Mouse (Mus musculus): ENCODE data around the gene Abl1. TPM values are rescaled to one million over a fixed set of nuclear protein-coding genes. Genes with fewer than 3 reads are reported as not detected.
A peak's percentile ranks its signal among the peaks of the same experiment; 100 is the strongest.
"Not testable (repeated sequence)": the region's sequence is repeated elsewhere in the genome, so short reads cannot be mapped to it uniquely, and the experiment has no call there.

Abl1 gene
- polyA plus RNA-seq, 1 experiment from 2014 or later = 40.9 TPM

DNA sequence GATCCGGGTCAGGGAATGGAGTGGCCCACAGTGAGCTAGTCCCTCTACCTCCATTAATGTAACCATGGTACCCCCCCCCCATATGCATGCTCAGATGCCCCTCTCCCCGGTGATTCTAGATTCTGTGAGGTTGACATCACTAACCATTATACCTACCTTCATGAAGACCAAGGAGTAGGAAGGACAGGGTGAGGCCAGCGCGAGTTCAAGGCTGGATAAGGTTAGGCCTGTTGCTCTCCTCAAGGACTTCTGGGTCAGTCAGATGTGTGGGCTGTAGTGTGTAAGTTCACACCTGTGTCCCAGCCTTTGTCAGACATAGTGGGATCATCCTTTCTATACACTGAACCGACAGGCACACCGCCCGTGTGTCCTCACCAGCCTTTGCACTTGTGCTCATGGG lies 31.8 kb upstream of the Abl1 start:
- 80% methylated on average over 7 of the region's 7 CpGs for whole genome bisulfite sequencing
- H3K27me3 ChIP-seq = peaks cover 55% of the 10 kb centered on the region
- no peaks in the 10 kb centered on the region for H3K36me3 ChIP-seq
- H3K9ac ChIP-seq = no peak overlapping the region
- H3K4me3 ChIP-seq (replicated peaks) = no peak overlapping the region
- H3K4me1 ChIP-seq = peaks cover 17% of the 10 kb centered on the region
- H3K27ac ChIP-seq (replicated peaks) = no peak overlapping the region
- H3K9me3 ChIP-seq (replicated peaks) = 0 out of 2 replicates have a peak, but pooled peaks cover 6% of the 10 kb centered on the region
- ATAC-seq (ENCODE audit: insufficient number of reproducible peaks, low FRiP score, low TSS enrichment, low read depth) = no peak
- H3K4me2 ChIP-seq (replicated peaks) = no peak overlapping the region

GRCm38 (mm10) chr2:31662939-31663803 lies 25.0 kb upstream of the Abl1 start:
- no peaks in the 10 kb centered on the region for H3K4me1 ChIP-seq
- H3K4me3 ChIP-seq (replicated peaks) = no peak overlapping the region
- H3K9ac ChIP-seq = no peak overlapping the region
- H3K27ac ChIP-seq (replicated peaks) = no peak overlapping the region
- 0 out of 2 replicates have a peak, but pooled peaks cover 6% of the 10 kb centered on the region for H3K9me3 ChIP-seq (replicated peaks)
- no peak overlapping the region for H3K4me2 ChIP-seq (replicated peaks)
- no peaks in the 10 kb centered on the region for H3K36me3 ChIP-seq
- 60% methylated on average over 8 of the region's 8 CpGs for WGBS
- H3K27me3 ChIP-seq = 0 out of 2 replicates have a peak, but pooled peaks cover 3% of the 10 kb centered on the region
- no peak for ATAC-seq (ENCODE audit: insufficient number of reproducible peaks, low FRiP score, low TSS enrichment, low read depth)

- Histone ChIP-seq H3K27ac (replicated peaks) (no peak overlapping the region), H3K36me3 (no peaks in the 10 kb centered on the region), H3K4me3 (replicated peaks) (no peak overlapping the region), H3K27me3 (0 out of 2 replicates have a peak, but pooled peaks cover 3% of the 10 kb centered on the region), H3K9ac (no peak overlapping the region), H3K4me1 (no peaks in the 10 kb centered on the region), H3K9me3 (replicated peaks) (0 out of 2 replicates have a peak, but pooled peaks cover 6% of the 10 kb centered on the region), H3K4me2 (replicated peaks) (no peak overlapping the region)
- WGBS = 94% methylated on average over 1 of the region's 1 CpGs
- no peak for ATAC-seq (ENCODE audit: insufficient number of reproducible peaks, low FRiP score, low TSS enrichment, low read depth)
Measured at GRCm38 (mm10) chr2:31663804-31664180, 24.4 kb upstream of the Abl1 start.

DNA sequence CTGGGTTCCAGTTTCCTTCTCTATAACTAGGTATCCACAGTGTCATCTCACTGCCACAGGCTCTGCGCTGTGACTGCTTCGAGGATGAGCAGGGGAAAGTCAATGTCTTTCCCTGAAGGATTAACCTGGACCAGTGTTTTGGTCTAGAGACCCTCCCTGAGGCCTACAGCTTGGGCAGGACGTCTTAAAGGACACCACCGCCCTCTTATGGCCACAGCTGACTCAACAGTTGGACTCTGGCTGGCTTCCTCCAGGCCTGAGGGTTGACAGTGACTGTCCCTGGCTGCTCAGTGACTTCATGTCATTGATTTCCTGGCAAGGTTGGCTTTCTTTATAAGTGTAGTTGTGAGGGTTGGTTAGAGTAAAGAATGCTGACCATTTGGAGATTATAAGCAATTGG lies 20.8 kb upstream of the Abl1 start:
- Histone ChIP-seq H3K27ac (replicated peaks) (no peak overlapping the region), H3K27me3 (0 out of 2 replicates have a peak, but pooled peaks cover 3% of the 10 kb centered on the region), H3K36me3 (no peaks in the 10 kb centered on the region), H3K4me3 (replicated peaks) (no peak overlapping the region), H3K4me1 (peaks cover 7% of the 10 kb centered on the region), H3K9ac (no peak overlapping the region), H3K4me2 (replicated peaks) (no peak overlapping the region), H3K9me3 (replicated peaks) (no peaks in the 10 kb centered on the region)
- 24% methylated on average over 4 of the region's 4 CpGs for WGBS
- no peak for ATAC-seq (ENCODE audit: insufficient number of reproducible peaks, low FRiP score, low TSS enrichment, low read depth)

DNA sequence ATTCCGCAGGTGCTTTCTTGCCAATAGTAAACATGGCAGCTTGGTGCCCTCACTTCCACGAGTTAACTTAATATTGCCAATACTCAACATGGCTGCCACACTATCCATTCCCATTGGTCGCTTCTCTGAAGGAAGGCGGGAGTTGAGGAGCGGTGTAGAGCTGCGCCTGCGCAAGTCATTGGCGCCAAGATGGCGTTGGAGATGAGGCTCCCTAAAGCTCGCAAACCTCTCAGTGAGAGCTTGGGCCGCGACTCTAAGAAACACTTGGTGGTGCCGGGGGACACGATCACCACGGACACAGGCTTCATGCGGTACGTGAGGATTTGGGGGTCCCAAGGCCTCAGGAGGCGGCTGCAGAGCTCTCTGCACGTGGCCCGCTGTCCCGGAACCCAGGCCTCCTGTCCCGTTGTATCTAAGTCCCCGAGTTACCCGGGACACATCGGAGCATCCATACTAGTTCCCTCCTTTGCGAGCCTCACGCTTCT lies 17.6 kb upstream of the Abl1 start, which contains the start of gene Exosc2:
Exosc2 (plus strand) TSS at position 165 of the 485 bp plus-strand sequence.
- Histone ChIP-seq H3K4me3 (replicated peaks) (peak within 1 kb of the TSS; percentile 85), H3K27me3 (no peaks in the 10 kb centered on the region), H3K36me3 (peaks cover 24% of the 10 kb centered on the region), H3K4me1 (peaks cover 11% of the 10 kb centered on the region), H3K9ac (peak within 1 kb of the TSS; percentile 72), H3K27ac (replicated peaks) (peak within 1 kb of the TSS; percentile 87), H3K9me3 (replicated peaks) (no peaks in the 10 kb centered on the region), H3K4me2 (replicated peaks) (peak within 1 kb of the TSS; percentile 58)
- ATAC-seq (ENCODE audit: insufficient number of reproducible peaks, low FRiP score, low TSS enrichment, low read depth) = peak; percentile 96
- under 1% methylated on average over 27 of the region's 27 CpGs for WGBS

DNA sequence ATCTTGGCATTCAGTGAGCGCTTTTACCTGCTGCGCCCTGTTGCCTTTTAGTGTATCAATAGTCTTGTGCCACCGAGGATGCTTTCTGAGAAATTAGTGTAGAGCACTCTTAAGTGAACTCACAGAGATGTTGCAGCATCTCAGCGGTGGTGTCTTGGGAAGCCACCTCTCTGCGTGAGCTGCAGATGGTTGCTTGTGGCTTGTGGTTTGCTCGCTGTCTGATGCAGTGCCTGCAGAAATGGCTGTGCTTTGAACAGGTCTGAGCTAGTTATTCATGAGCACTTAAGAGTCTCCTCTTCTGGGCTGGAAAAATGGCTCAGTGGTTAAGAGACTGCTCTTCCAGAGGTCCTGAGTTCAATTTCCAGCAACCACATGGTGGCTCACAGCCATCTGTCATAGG lies 9.5 kb upstream of the Abl1 start:
- H3K4me3 ChIP-seq (replicated peaks) = no peak overlapping the region
- H3K27me3 ChIP-seq = no peaks in the 10 kb centered on the region
- H3K9me3 ChIP-seq (replicated peaks) = no peaks in the 10 kb centered on the region
- no peak overlapping the region for H3K27ac ChIP-seq (replicated peaks)
- no peaks in the 10 kb centered on the region for H3K4me1 ChIP-seq
- H3K9ac ChIP-seq = no peak overlapping the region
- peaks cover 72% of the 10 kb centered on the region for H3K36me3 ChIP-seq
- H3K4me2 ChIP-seq (replicated peaks) = no peak overlapping the region
- no peak for ATAC-seq (ENCODE audit: insufficient number of reproducible peaks, low FRiP score, low TSS enrichment, low read depth)
- 83% methylated on average over 6 of the region's 6 CpGs for WGBS

- H3K4me1 ChIP-seq; H3K4me3 ChIP-seq (replicated peaks); H3K27ac ChIP-seq (replicated peaks); ATAC-seq (ENCODE audit: insufficient number of reproducible peaks, low FRiP score, low TSS enrichment, low read depth); H3K9me3 ChIP-seq (replicated peaks); H3K9ac ChIP-seq; H3K27me3 ChIP-seq; H3K4me2 ChIP-seq (replicated peaks): not testable (repeated sequence)
- 85% methylated on average over 15 of the region's 15 CpGs for WGBS
- H3K36me3 ChIP-seq = peaks cover 46% of the 10 kb centered on the region
Measured at GRCm38 (mm10) chr2:31681051-31681707, 7.0 kb upstream of the Abl1 start.

DNA sequence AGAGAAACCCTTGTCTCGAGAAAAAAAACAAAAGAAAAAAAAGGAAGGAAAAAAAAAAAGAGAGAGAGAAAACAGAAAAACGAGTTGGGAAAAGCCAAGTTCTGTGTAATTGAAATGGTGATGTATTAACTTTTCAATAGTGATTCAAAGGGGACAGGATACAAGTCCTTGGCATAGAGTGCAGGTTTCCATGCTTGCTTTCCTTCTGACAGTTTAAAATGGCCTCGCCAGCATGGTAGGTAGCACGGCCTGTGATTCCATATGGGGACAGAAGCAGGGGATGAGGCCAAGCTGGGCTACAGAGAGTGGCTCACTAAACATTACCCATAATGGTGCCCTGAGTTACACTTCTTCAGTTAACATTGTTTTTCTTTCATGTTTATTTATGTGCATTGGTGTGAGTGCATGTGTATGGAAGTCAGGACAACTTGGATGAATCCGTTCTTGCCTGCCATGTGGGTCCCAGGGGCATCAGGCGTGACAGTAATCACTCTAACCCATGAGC lies 6.4 kb upstream of the Abl1 start:
- Histone ChIP-seq H3K4me2 (replicated peaks) (no peak overlapping the region), H3K4me1 (no peaks in the 10 kb centered on the region), H3K9ac (no peak overlapping the region), H3K9me3 (replicated peaks) (no peaks in the 10 kb centered on the region), H3K4me3 (replicated peaks) (no peak overlapping the region), H3K27me3 (no peaks in the 10 kb centered on the region), H3K36me3 (peaks cover 40% of the 10 kb centered on the region), H3K27ac (replicated peaks) (no peak overlapping the region)
- 86% methylated on average over 6 of the region's 6 CpGs for WGBS
- ATAC-seq (ENCODE audit: insufficient number of reproducible peaks, low FRiP score, low TSS enrichment, low read depth) = no peak

- H3K4me2 ChIP-seq (replicated peaks) = no peak overlapping the region
- H3K36me3 ChIP-seq = peaks cover 23% of the 10 kb centered on the region
- no peak overlapping the region for H3K27ac ChIP-seq (replicated peaks)
- WGBS = 17% methylated on average over 2 of the region's 2 CpGs
- no peaks in the 10 kb centered on the region for H3K27me3 ChIP-seq
- H3K4me3 ChIP-seq (replicated peaks) = no peak overlapping the region
- H3K9ac ChIP-seq = no peak overlapping the region
- ATAC-seq (ENCODE audit: insufficient number of reproducible peaks, low FRiP score, low TSS enrichment, low read depth) = no peak
- H3K9me3 ChIP-seq (replicated peaks) = no peaks in the 10 kb centered on the region
- H3K4me1 ChIP-seq = peaks cover 5% of the 10 kb centered on the region
Measured at GRCm38 (mm10) chr2:31683666-31684065, 4.5 kb upstream of the Abl1 start.

- under 1% methylated on average over 12 of the region's 12 CpGs for WGBS
- ATAC-seq (ENCODE audit: insufficient number of reproducible peaks, low FRiP score, low TSS enrichment, low read depth) = no peak
- no peaks in the 10 kb centered on the region for H3K9me3 ChIP-seq (replicated peaks)
Measured at GRCm38 (mm10) chr2:31689045-31689444, 869 bp downstream of the Abl1 start.

DNA sequence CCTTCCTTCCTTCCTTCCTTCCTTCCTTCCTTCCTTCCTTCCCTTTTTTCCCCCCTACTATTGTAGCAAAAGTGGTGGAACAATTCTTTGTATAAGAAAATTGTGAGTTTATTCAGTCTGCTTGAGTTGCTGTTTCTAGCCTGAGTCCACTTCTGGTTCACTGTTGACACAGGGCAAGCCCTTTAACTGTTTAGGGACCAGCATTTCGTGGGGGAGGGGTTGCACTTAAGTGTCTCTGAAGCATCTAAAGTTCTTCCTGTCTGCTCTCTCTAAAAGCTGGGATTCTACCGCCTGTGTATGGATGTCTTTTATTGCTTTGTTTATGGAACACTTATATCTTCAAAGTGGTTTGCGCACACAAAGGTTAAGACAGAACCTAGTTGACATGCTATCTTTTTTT lies 1.9 kb downstream of the Abl1 start:
- H3K27ac ChIP-seq (replicated peaks) = no peak overlapping the region
- peaks cover 17% of the 10 kb centered on the region for H3K4me1 ChIP-seq
- peak overlapping the region; percentile 72 for H3K4me2 ChIP-seq (replicated peaks)
- H3K9me3 ChIP-seq (replicated peaks) = no peaks in the 10 kb centered on the region
- H3K9ac ChIP-seq = no peak overlapping the region
- peak overlapping the region; percentile 98 for H3K4me3 ChIP-seq (replicated peaks)
- 42% methylated on average over 3 of the region's 3 CpGs for WGBS
- no peaks in the 10 kb centered on the region for H3K36me3 ChIP-seq
- no peak for ATAC-seq (ENCODE audit: insufficient number of reproducible peaks, low FRiP score, low TSS enrichment, low read depth)
- H3K27me3 ChIP-seq = no peaks in the 10 kb centered on the region

More at GRCm38 (mm10) chr2:31689045-31689444, 869 bp downstream of the Abl1 start:
- Histone ChIP-seq H3K4me2 (replicated peaks) (peak overlapping the region; percentile 72), H3K9ac (peak overlapping the region; percentile 94), H3K27me3 (no peaks in the 10 kb centered on the region), H3K36me3 (no peaks in the 10 kb centered on the region), H3K27ac (replicated peaks) (peak overlapping the region; percentile 93), H3K4me1 (peaks cover 17% of the 10 kb centered on the region), H3K4me3 (replicated peaks) (peak overlapping the region; percentile 98)

All from embryonic facial prominence, embryonic 15.5 days (tissue).